Mouse (Mus musculus) ES-Bruce4 (cell line): ENCODE data around the gene Spef1.

ENCODE experiments used
- CTCF ChIP-seq: IDR thresholded peaks from one replicate; pipeline ENCODE4 v1.8.1; 2011; ENCODE audit warnings: low read depth, low read length
- EP300 ChIP-seq: IDR thresholded peaks from 2 replicates; pipeline ENCODE4 v1.6.1; 2011; ENCODE audit warnings: low read depth, low read length; ENCODE audit not compliant: insufficient read depth
- POLR2A ChIP-seq: IDR thresholded peaks from one replicate; pipeline ENCODE4 v1.8.1; 2011; ENCODE audit warnings: low read length; ENCODE audit not compliant: insufficient read depth

GRCm38 (mm10) chr2:131174700-131175099, 12.4 kb downstream of the Spef1 start:
- no peak for TF ChIP-seq POLR2A
- TF ChIP-seq CTCF: no peak
- no peak for TF ChIP-seq EP300
